Mouse (Mus musculus) liver, adult 2 months (tissue): ENCODE measurements at regions not wholly inside any gene's neighbourhood (a gene's known extent, or its start where the extent isn't known, plus 50 kb on each side); places are given as distances from the start of the nearest gene placed in this dataset.

Source experiments
- DNase-seq: peaks from one replicate; pipeline ENCODE4 v3.0.0-alpha.2; 2011; ENCODE audit warnings: low read depth, low spot score; ENCODE audit errors: extremely low read depth
- H3K27ac ChIP-seq: fragments of 200-500 bp; replicated peaks from 2 replicates; pipeline ENCODE4 v1.5.1; 2012; ENCODE audit warnings: low read depth, mild to moderate bottlenecking, control low read depth, inconsistent platforms, low read length; ENCODE audit not compliant: insufficient read depth
- H3K27me3 ChIP-seq: fragments of 200-500 bp; 2 replicates; pipeline ENCODE4 v1.6.1; 2012; ENCODE audit warnings: mild to moderate bottlenecking, moderate library complexity, low read length, inconsistent platforms; ENCODE audit not compliant: control insufficient read depth, insufficient read depth
- H3K36me3 ChIP-seq: fragments of 200-500 bp; 2 replicates; pipeline ENCODE4 v1.6.1; 2012; ENCODE audit warnings: low read length, inconsistent platforms; ENCODE audit not compliant: control insufficient read depth, insufficient read depth
- H3K4me1 ChIP-seq: fragments of 200-500 bp; 2 replicates; pipeline ENCODE4 v1.6.1; 2011; ENCODE audit warnings: low read length; ENCODE audit not compliant: control insufficient read depth, insufficient read depth
- H3K4me3 ChIP-seq: fragments of 200-500 bp; 2 replicates; pipeline ENCODE4 v1.5.1; 2011; ENCODE audit warnings: low read depth, mild to moderate bottlenecking, control low read depth, low read length, moderate library complexity; ENCODE audit not compliant: insufficient read depth
- H3K79me2 ChIP-seq: fragments of 200-500 bp; 2 replicates; pipeline ENCODE4 v1.6.1; 2012; ENCODE audit warnings: inconsistent platforms, mild to moderate bottlenecking, low read length, moderate library complexity; ENCODE audit not compliant: control insufficient read depth, insufficient read depth
- H3K9ac ChIP-seq: fragments of 200-500 bp; 2 replicates; pipeline ENCODE4 v1.6.1; 2012; ENCODE audit warnings: low read depth, mild to moderate bottlenecking, control low read depth, inconsistent platforms, low read length
- CTCF ChIP-seq: fragments of 200-500 bp; IDR thresholded peaks from 2 replicates; pipeline ENCODE4 v1.5.1; 2011; ENCODE audit warnings: low read depth, low read length, control low read depth
- POLR2A ChIP-seq: fragments of 200-500 bp; IDR thresholded peaks from 2 replicates; pipeline ENCODE4 v1.6.1; 2011; ENCODE audit warnings: low read length, control low read depth; ENCODE audit not compliant: insufficient read depth; ENCODE audit errors: extremely low read depth
- WGBS: fragments of 180-500 bp; shearing (Covaris S2); methylation state at CpG from one replicate; pipeline ENCODE4 v1.1.7; 2018; 5-methylcytosine and 5-hydroxymethylcytosine counted together

DNA sequence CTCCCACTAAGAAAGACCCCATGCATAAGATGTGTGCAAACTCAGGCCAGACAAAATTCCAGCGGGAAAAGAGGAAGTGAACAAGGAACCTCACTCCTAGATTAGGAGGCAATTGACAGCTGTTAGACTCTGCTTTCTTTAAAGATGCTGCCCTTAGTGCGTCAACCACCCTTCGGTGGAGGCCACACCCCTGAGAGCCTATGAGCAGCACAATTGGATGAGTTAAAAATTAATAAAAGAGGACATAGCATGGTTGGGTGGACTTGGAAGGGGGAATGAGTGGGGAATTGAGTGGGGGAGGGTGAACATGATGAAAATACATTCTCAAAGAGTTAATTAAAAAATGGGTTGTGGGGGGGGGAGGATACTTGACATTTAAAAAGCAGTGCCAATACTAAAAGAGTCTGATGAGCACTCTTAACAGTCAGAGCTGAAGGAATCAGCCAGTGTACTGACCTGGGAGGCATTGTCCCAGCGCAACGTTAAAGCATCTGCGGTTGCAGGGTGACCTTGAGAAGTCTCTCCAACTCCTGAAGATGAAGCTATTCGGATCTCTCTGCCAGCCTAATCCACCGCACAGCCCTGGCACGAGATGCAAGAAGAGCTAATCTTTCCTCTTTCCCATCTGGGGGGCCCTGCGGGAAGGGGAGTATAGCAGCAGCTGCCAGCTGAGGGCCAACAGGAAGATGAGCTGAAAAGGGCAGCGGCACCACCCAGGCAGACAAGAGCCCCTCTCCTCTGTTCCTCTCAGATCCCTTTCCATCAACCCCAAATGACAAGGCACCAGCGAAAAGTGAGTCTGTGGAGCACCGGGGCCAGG, 283.4 kb upstream of the Kirrel3 start:
- TF ChIP-seq POLR2A, result no peak
- TF ChIP-seq CTCF, result no peak
- H3K27me3 ChIP-seq, result peaks cover 3% of the 10 kb centered on the region; the same call in 1 of the 2 replicates
- no peaks in the 10 kb centered on the region for H3K79me2 ChIP-seq
- WGBS, result 42% methylated on average over 13 of the region's 13 CpGs
- H3K9ac ChIP-seq, result no peak overlapping the region
- no peak overlapping the region for H3K27ac ChIP-seq
- DNase-seq, result no peak
- H3K4me1 ChIP-seq, result no peaks in the 10 kb centered on the region
- H3K36me3 ChIP-seq, result no peaks in the 10 kb centered on the region
- no peak overlapping the region for H3K4me3 ChIP-seq

DNA sequence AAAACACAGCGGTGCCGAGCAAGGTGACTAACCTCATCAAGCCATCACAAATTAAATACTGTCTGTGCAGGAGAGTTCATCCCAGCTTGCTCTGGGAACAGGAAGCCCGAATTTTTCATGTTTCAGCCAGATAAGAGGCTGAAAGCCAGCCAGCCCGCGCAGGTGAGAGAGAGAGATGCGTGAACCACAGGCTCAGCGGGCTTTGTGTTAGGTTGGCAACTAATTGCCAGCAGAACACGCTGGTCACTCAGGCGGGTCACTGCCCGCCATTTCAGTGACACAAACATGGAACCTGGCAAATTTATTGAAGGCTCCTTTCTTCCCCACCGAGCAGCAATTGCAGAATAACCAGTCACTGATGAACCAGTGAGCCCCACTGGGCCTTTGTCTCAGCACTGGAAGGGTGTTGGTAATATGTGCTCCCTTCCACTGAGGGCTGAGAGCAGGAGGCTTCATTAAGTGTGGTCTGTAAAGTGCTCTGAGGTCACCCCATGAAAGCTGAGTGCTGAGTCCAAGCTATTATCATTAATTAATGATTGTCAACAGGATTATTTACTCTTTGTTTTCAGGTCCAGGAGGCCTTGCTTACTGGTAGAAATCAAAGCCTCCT, 282.6 kb upstream of the Kirrel3 start:
- no peak for TF ChIP-seq CTCF
- no peak for TF ChIP-seq POLR2A
- H3K27ac ChIP-seq, result no peak overlapping the region
- no peaks in the 10 kb centered on the region for H3K36me3 ChIP-seq
- H3K4me1 ChIP-seq, result no peaks in the 10 kb centered on the region
- no peaks in the 10 kb centered on the region for H3K79me2 ChIP-seq
- DNase-seq, result no peak
- H3K27me3 ChIP-seq, result peaks cover 3% of the 10 kb centered on the region; the same call in 1 of the 2 replicates
- H3K9ac ChIP-seq, result no peak overlapping the region
- no peak overlapping the region for H3K4me3 ChIP-seq
- WGBS, result 28% methylated on average over 11 of the region's 11 CpGs

DNA sequence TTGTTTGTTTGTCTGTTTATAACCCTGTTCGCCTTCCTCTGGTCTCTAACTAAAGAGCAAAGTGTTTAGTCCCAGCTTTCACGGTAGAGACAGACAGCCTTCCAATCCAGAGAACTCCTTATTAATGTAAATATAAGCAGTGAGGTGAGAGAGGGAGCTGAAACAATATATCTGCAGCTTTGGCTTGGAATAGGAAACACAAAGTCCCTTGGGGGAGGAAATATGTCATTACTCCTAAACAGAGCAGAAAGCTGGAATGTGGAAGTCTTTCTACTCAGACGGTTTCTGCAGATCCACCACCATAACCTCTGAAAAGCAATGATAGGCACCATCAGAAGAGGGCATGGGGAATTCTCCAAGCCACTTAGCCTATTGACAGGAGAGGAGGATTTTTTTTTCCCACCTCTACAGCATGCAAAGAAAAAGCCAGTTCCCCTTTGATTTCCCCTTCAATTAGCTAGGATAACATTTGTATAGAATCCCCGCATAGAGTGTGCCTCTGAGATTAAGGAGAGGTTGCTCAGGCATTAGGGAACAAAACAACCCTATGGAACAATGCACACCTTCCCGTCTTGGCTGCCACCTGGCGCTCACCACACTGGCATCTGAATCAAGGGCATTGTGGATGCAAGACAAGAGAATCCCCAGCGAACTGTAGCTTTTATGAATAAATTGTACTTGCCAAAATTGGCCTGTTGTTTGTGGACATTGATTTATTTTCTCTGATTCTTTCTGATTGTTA, 281.9 kb upstream of the Kirrel3 start:
- 25% methylated on average over 7 of the region's 7 CpGs for WGBS
- Histone ChIP-seq H3K79me2 (no peaks in the 10 kb centered on the region), H3K4me1 (no peaks in the 10 kb centered on the region), H3K4me3 (no peak overlapping the region), H3K27ac (no peak overlapping the region), H3K36me3 (no peaks in the 10 kb centered on the region), H3K9ac (no peak overlapping the region), H3K27me3 (peaks cover 3% of the 10 kb centered on the region; the same call in 1 of the 2 replicates)
- TF ChIP-seq POLR2A (no peak), CTCF (no peak)
- DNase-seq, result no peak

DNA sequence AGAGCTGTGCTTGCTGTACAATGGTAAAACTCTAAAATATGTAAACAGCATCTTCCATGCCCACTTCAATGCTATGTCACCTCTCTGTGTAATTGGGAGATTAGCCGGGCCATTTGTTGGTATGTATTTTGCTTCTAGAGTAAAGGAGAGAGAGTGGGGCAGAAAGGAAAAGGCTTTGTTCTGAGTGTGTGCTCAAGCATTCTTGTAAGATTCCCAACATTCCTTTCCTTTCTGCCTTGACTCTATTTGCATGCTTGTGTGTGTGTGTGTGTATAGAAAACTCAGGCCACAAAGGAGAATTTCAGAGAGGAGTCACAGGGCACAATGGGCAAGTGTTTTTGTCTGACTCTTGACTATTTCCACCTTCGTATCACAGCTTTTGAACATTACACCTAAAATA, 281.2 kb upstream of the Kirrel3 start:
- Histone ChIP-seq H3K9ac (no peak overlapping the region), H3K36me3 (no peaks in the 10 kb centered on the region), H3K4me1 (no peaks in the 10 kb centered on the region), H3K27me3 (peaks cover 3% of the 10 kb centered on the region; the same call in 1 of the 2 replicates), H3K27ac (no peak overlapping the region), H3K79me2 (no peaks in the 10 kb centered on the region), H3K4me3 (no peak overlapping the region)
- DNase-seq, result no peak
- 38% methylated on average over 2 of the region's 2 CpGs for WGBS
- TF ChIP-seq POLR2A (no peak), CTCF (no peak)

DNA sequence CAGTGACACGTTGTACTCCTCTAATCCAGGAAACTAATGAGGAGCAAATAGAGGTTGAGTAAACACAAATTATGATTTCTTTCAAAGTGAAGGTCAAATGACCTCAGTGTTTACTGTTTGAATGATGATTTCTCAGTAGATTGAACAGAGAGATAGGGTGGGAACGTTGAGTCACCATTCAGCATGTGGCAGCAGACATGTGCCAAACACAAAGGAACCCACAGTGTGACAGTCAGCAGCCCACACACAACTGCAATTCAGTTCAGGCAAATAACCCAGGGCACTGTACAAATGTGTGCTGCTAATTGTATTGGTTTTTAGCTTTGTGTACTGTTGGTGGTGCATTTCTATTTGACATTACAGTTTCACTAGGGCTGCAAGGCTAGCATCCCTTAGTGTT, 254.1 kb upstream of the Kirrel3 start:
- no peaks in the 10 kb centered on the region for H3K27me3 ChIP-seq
- no peaks in the 10 kb centered on the region for H3K79me2 ChIP-seq
- H3K4me1 ChIP-seq, result no peaks in the 10 kb centered on the region
- no peaks in the 10 kb centered on the region for H3K36me3 ChIP-seq
- DNase-seq, result no peak
- WGBS, result 15% methylated on average over 2 of the region's 2 CpGs
- no peak overlapping the region for H3K4me3 ChIP-seq
- no peak overlapping the region for H3K9ac ChIP-seq
- no peak overlapping the region for H3K27ac ChIP-seq
- TF ChIP-seq POLR2A (no peak), CTCF (no peak)
